Mouse (Mus musculus): ENCODE measurements around the gene Zdhhc18. TPM values are rescaled to one million over a fixed set of nuclear protein-coding genes. Genes with fewer than 3 reads are reported as not detected.
A peak's percentile ranks its signal among the peaks of the same experiment; 100 is the strongest.

Gene Zdhhc18
- total and polyA plus RNA-seq, 2 experiments from 2014 or later: 9.3 to 21.2 TPM

- 83% methylated on average over 8 of the region's 8 CpGs for WGBS
- Histone ChIP-seq H3K4me1 (ENCODE audit: insufficient read depth) (peaks cover 12% of the 10 kb centered on the region), H3K9me3 (ENCODE audit: low read length) (no peaks in the 10 kb centered on the region), H3K4me3 (ENCODE audit: low read depth, low read length) (no peak overlapping the region), H3K36me3 (ENCODE audit: insufficient read depth) (peaks cover 16% of the 10 kb centered on the region), H3K27me3 (ENCODE audit: insufficient read depth, low read length) (no peaks in the 10 kb centered on the region), H3K4me2 (ENCODE audit: low read depth) (no peak overlapping the region), H3K27ac (ENCODE audit: low read depth, low read length) (no peak overlapping the region), H3K9ac (no peak overlapping the region)
- TF ChIP-seq CTCF (IDR thresholded peaks at IDR 0.05; ENCODE audit: low read depth): no peak
- no peak for ATAC-seq
- DNase-seq: no peak
Measured at GRCm38 (mm10) chr4:133662945-133663344, 13.0 kb upstream of the Zdhhc18 start.

GRCm38 (mm10) chr4:133662421-133662820 is 12.5 kb upstream of the Zdhhc18 start:
- Histone ChIP-seq H3K4me1 (ENCODE audit: insufficient read depth) (peaks cover 12% of the 10 kb centered on the region), H3K9ac (no peak overlapping the region)

GRCm38 (mm10) chr4:133660193-133661155 is 10.5 kb upstream of the Zdhhc18 start:
- peak overlapping the region; percentile 34 for H3K4me2 ChIP-seq (ENCODE audit: low read depth)
- ATAC-seq: peak; percentile 84
- H3K4me3 ChIP-seq (ENCODE audit: low read depth, low read length): no peak overlapping the region
- no peaks in the 10 kb centered on the region for H3K9me3 ChIP-seq (ENCODE audit: low read length)
- no peaks in the 10 kb centered on the region for H3K27me3 ChIP-seq (ENCODE audit: insufficient read depth, low read length)
- WGBS: 9% methylated on average over 10 of the region's 10 CpGs
- H3K36me3 ChIP-seq (ENCODE audit: insufficient read depth): peaks cover 11% of the 10 kb centered on the region
- peaks cover 12% of the 10 kb centered on the region for H3K4me1 ChIP-seq (ENCODE audit: insufficient read depth)
- peak; percentile 91 for DNase-seq
- H3K9ac ChIP-seq: no peak overlapping the region; the same call in 1 of the 2 replicates
- peak overlapping the region; percentile 60 for H3K27ac ChIP-seq (ENCODE audit: low read depth, low read length)
- TF ChIP-seq CTCF (IDR thresholded peaks at IDR 0.05; ENCODE audit: low read depth): no peak

More at GRCm38 (mm10) chr4:133662421-133662820, 12.5 kb upstream of the Zdhhc18 start:
- H3K27ac ChIP-seq (ENCODE audit: low read depth, low read length): no peak overlapping the region
- TF ChIP-seq CTCF (IDR thresholded peaks at IDR 0.05; ENCODE audit: low read depth): no peak
- H3K9me3 ChIP-seq (ENCODE audit: low read length): no peaks in the 10 kb centered on the region
- DNase-seq (no peak), ATAC-seq (no peak)
- no peaks in the 10 kb centered on the region for H3K27me3 ChIP-seq (ENCODE audit: insufficient read depth, low read length)
- H3K4me3 ChIP-seq (ENCODE audit: low read depth, low read length): no peak overlapping the region
- peaks cover 13% of the 10 kb centered on the region for H3K36me3 ChIP-seq (ENCODE audit: insufficient read depth)
- no peak overlapping the region for H3K4me2 ChIP-seq (ENCODE audit: low read depth)
- 97% methylated on average over 8 of the region's 8 CpGs for WGBS

GRCm38 (mm10) chr4:133659497-133660192 is 9.7 kb upstream of the Zdhhc18 start:
- H3K27me3 ChIP-seq (ENCODE audit: insufficient read depth, low read length): no peaks in the 10 kb centered on the region
- no peak for DNase-seq

GRCm38 (mm10) chr4:133658729-133659128 is 8.8 kb upstream of the Zdhhc18 start:
- Histone ChIP-seq H3K4me1 (ENCODE audit: insufficient read depth) (peaks cover 12% of the 10 kb centered on the region), H3K36me3 (ENCODE audit: insufficient read depth) (peaks cover 6% of the 10 kb centered on the region), H3K27ac (ENCODE audit: low read depth, low read length) (no peak overlapping the region), H3K27me3 (ENCODE audit: insufficient read depth, low read length) (no peaks in the 10 kb centered on the region), H3K9ac (no peak overlapping the region), H3K4me3 (ENCODE audit: low read depth, low read length) (no peak overlapping the region), H3K9me3 (ENCODE audit: low read length) (no peaks in the 10 kb centered on the region), H3K4me2 (ENCODE audit: low read depth) (no peak overlapping the region)
- DNase-seq (no peak), ATAC-seq (no peak)
- no peak for TF ChIP-seq CTCF (IDR thresholded peaks at IDR 0.05; ENCODE audit: low read depth)
- 56% methylated on average over 2 of the region's 2 CpGs for WGBS

More at GRCm38 (mm10) chr4:133659497-133660192, 9.7 kb upstream of the Zdhhc18 start:
- H3K36me3 ChIP-seq (ENCODE audit: insufficient read depth): peaks cover 6% of the 10 kb centered on the region
- peak overlapping the region; percentile 34 for H3K4me2 ChIP-seq (ENCODE audit: low read depth)
- ATAC-seq: 0 out of 2 replicates have a peak, but pooled peaks have one; percentile 0
- H3K27ac ChIP-seq (ENCODE audit: low read depth, low read length): peak overlapping the region; percentile 60
- no peaks in the 10 kb centered on the region for H3K9me3 ChIP-seq (ENCODE audit: low read length)
- peaks cover 12% of the 10 kb centered on the region for H3K4me1 ChIP-seq (ENCODE audit: insufficient read depth)
- 17% methylated on average over 15 of the region's 15 CpGs for WGBS
- no peak overlapping the region for H3K4me3 ChIP-seq (ENCODE audit: low read depth, low read length)
- H3K9ac ChIP-seq: no peak overlapping the region; the same call in 1 of the 2 replicates
- no peak for TF ChIP-seq CTCF (IDR thresholded peaks at IDR 0.05; ENCODE audit: low read depth)

- no peak overlapping the region for H3K4me2 ChIP-seq (ENCODE audit: low read depth)
- H3K27me3 ChIP-seq (ENCODE audit: insufficient read depth, low read length): no peaks in the 10 kb centered on the region
- DNase-seq (no peak), ATAC-seq (no peak)
- no peak overlapping the region for H3K9ac ChIP-seq
- no peak overlapping the region for H3K27ac ChIP-seq (ENCODE audit: low read depth, low read length)
- no peak for TF ChIP-seq CTCF (IDR thresholded peaks at IDR 0.05; ENCODE audit: low read depth)
- H3K36me3 ChIP-seq (ENCODE audit: insufficient read depth): peaks cover 6% of the 10 kb centered on the region
- 49% methylated on average over 5 of the region's 5 CpGs for WGBS
- no peak overlapping the region for H3K4me3 ChIP-seq (ENCODE audit: low read depth, low read length)
- H3K9me3 ChIP-seq (ENCODE audit: low read length): no peaks in the 10 kb centered on the region
- peaks cover 12% of the 10 kb centered on the region for H3K4me1 ChIP-seq (ENCODE audit: insufficient read depth)
Measured at GRCm38 (mm10) chr4:133657829-133658458, 8.0 kb upstream of the Zdhhc18 start.
